Mouse (Mus musculus): Measurements from ENCODE around the gene Atxn7.

Gene Atxn7

DNA sequence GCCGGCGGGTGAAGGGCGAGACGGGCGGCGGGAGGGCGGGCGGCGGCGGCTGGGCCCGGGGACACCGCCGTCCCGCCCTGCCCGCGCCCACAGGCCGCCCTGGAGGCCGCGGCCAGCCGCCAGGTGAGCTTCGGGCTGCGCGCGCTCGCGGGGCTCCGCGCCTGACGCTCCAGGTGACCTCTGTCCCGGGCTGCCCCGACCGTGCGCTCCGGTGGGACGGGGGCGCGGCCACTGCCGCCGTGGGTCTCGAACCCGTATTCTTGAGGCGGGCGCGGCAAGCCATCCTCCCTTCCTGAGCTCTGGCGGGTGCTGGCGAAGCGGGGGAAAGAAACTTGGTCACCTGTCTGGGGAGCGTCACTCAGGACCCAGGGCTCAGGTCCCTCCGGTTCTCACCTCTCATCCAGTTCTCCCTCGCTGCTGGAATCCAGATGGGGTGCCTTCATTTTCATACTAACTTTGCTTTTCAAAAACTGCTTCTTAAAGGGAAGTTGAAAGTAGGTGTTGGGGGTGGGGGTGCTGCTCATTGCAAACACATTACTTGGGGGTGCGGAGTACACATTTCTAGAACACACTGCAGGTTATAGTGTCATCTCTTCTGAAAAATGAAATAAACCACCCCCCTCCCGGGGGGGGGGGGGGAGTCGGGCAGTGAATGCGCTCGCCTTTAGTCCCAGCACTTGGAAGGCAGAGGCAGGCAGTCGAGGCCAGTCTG is at the start of gene Atxn7, which contains the start of gene Thoc7:
Gene Atxn7, plus strand, starts transcription at position 40 of the 712 bp plus-strand sequence.
Gene Thoc7, minus strand, starts transcription at position 452 of the 712 bp plus-strand sequence.
- TF ChIP-seq GATA4 (IDR thresholded peaks at IDR 0.05; ENCODE audit: insufficient replicate concordance, low read length): no peak

DNA sequence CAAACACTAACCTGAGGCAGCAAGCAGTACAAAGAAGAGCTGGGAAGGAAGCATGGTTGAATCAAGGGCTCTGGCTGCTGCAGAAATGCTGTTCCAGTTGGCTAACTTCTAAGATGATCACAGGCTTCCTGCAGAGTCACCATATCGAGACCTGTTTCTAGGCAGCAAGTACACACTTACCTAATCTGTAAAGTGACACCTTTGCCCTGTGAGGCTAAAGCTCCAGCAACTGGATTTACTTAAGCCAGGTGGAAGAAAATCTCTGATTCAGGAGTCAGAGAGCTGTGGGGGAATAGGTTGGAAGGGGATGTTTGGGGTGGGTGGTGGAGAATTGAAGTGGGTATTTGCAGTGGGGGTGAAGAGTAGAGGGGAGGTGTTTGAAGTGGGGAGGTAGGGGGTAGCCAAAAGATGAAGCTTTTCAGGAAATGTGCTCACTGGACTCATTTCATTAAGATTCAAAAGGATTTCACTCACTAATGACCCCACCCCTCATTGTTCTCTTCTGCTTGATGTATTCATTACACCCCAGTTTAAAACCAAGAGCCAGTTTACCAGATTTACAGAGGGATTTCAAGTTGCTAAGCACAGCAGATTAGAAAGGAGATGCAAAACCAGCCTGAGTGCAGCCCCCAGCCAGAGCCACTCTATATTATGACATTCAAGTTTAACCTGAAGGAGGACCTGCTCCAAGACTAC is 46.7 kb upstream of the Atxn7 start, which contains the start of gene Gm281:
Gene Gm281, minus strand, starts transcription at position 92 of the 696 bp plus-strand sequence.
- no peak for TF ChIP-seq GATA4 (IDR thresholded peaks at IDR 0.05; ENCODE audit: insufficient replicate concordance, low read length)

DNA sequence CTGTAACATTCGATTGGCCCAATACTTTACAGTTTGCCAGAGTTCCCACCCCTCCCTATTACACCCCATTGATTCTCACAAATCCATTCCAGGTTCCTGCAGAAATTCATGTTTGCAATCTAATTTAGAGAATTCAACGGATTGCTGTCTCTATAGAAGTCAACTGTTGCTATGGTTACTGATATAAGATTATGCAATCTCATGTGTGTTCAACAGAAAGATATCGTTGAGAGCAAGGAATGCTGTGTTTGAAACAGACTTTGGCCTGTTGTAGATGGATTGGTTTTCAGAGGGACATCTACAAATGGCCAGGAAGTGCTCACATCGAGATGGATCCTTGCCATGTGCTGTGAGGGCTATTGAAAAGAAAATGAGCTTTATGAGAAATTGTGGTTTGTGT is 46.0 kb upstream of the Atxn7 start:
- no peak for TF ChIP-seq GATA4 (IDR thresholded peaks at IDR 0.05; ENCODE audit: insufficient replicate concordance, low read length)

DNA sequence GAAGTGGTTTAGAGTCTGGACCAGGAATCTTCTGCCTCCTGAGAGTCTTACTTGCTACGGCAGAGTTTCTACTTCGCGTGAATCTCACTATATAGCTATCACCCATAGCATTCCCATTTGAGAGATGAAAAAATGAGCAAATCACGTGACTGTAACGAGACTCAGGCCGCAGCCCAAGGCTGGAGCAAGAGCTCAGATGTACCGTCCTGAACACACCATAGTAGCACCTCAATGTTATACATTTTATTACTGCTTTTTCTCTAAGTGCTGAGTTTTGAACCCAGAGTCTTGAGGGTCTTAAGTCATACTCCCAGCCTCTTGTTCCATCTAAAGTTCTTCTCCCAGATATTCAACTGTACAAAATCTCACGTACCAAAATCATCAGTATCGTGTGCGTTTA is 44.0 kb upstream of the Atxn7 start:
- TF ChIP-seq GATA4 (IDR thresholded peaks at IDR 0.05; ENCODE audit: insufficient replicate concordance, low read length): no peak

DNA sequence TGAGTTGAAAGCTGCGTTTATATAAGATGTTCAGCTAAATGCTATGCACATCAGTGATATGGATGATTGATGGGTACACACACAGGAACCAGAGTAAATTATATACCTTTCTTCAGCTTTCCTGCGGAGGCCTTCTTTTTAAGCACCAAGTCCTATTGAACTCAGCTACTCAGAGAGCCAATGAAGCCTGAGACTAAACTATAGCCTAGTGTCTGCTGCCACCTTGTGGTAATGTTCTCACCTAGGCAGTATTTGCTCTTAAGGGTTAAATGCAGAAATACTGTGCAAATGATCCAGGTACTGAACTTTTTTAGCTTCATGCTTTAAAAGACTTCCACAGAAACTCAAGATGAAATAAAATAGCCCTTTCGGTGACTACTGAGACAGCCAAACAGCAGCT is 43.6 kb upstream of the Atxn7 start:
- TF ChIP-seq GATA4 (IDR thresholded peaks at IDR 0.05; ENCODE audit: insufficient replicate concordance, low read length): no peak

DNA sequence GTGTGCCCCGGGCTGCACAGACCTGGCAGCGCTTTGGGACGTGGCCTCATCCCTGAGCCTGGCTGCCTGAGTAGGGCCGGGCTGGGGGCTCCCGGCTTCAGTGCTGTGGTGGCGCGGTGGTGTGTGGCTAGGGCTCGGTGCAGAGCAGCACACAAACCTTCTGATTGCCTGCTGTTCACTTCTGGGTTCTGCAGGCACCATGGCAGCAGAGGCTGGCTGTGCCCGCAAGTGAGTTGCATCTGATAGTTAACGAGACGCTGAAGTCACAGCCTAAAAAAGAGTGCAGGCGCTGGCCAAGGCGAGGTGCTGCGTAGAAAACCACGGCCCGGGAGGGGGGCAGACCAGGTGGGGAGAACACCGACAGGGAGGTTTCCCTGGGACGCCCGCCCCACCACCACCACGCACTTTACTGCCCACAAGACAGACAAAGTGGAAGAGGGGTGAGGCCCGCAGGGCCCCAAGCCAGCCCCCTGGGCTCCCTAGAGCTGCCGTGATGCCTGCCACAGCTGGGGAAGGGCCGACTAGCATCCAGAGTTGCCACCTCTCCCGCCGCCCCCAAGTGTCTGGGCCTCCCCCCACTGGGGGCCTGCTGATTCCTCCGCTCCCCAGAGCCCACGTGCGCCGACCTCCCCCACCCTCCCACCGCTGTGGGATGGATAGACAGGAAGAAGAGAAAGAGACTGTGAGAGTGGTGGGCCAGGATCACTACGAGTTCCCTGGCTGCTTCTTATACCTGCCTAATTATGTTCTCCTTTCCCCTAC is 27.8 kb upstream of the Atxn7 start:
- TF ChIP-seq GATA4 (IDR thresholded peaks at IDR 0.05; ENCODE audit: insufficient replicate concordance, low read length): no peak

DNA sequence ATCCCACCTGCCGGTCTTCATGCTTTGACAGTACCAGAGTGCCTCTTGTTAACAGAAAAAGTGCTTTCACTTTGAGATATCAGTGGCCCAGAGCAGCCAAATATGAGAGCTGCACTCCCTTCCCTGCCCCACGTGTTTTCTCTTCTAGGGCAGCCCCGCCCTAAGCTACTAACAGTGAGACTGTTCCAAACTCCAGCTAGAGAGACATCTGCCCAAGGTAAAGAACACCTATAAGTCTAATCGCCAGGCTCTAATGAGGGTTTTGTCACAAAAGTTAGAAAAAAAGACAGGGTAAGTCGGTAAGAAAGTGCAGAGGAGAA is 27.2 kb upstream of the Atxn7 start:
- no peak for TF ChIP-seq GATA4 (IDR thresholded peaks at IDR 0.05; ENCODE audit: insufficient replicate concordance, low read length)

DNA sequence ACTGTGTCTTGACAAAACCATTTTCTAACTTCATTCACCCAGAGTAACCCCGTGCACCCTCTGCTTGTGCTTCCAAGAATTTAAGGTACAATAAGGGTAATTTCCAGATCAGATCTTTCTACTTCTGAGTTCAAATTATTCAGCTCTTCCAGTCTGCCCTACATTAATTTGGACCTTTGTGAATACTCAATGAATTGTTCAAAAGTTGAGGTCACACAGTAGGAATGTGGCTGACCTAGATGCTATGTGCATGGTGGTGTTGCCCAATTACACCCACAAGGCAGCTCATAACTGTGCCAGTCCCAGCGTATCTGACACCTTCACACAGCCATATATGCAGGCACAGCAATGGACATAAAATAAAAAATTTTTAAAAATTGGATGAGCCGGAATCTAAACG is 16.6 kb upstream of the Atxn7 start:
- no peak for TF ChIP-seq GATA4 (IDR thresholded peaks at IDR 0.05; ENCODE audit: insufficient replicate concordance, low read length)

DNA sequence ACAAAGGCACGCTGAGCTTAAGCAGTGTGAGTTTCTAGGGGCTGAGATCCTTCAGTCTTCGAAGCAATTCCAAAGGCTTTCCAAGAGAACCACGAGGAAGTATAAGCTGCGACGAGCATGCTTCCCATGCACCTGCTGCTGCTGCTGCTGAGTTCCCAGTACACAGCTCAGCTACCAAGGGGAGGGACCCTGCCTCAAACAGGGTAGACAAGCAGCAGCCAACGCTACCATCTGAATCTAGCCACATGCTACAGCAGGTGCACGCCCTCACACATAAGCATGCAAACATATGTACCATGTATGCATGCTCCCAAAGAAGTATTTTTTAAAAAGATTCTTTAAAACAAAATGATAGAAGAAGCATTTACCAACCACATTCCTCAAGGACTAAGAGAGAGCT is 12.9 kb upstream of the Atxn7 start:
- no peak for TF ChIP-seq GATA4 (IDR thresholded peaks at IDR 0.05; ENCODE audit: insufficient replicate concordance, low read length)

DNA sequence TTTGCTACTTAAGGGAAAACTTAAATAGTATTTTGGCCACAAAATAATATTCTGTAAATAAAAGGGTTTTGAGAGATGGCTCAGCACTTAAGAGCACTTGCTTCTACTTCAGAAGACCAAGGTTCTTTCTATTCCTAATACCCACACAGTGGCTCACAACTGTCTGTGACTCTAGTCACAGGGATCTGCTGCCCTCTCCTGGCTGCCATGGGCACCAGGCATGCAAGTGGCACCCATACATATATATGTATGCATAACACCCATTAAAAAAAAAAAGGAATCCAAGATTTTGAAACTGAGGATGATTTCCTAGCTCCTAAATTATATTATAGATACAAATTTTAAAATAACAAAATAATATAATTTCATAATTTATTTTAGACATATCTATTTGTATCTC is 10.8 kb upstream of the Atxn7 start:
- no peak for TF ChIP-seq GATA4 (IDR thresholded peaks at IDR 0.05; ENCODE audit: insufficient replicate concordance, low read length)

DNA sequence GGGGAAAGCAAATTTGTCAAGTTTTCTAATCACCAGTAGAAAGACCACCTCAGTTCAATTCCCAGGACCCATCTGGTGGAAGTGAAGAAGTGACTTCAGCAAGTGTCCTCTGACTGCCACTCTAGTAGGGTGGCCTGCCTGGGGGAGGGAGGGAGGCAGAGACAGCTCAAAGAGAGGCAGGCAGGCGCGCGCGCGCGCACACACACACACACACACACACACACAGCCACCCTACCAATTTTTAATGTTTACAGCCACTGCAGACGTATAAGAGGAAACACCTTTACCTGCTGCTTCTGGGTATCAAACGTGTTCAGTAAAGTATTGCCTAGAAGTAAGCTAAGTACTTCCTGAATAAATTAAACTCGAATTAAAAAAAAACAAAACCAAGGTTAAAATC is 1.2 kb upstream of the Atxn7 start:
- no peak for TF ChIP-seq GATA4 (IDR thresholded peaks at IDR 0.05; ENCODE audit: insufficient replicate concordance, low read length)

DNA sequence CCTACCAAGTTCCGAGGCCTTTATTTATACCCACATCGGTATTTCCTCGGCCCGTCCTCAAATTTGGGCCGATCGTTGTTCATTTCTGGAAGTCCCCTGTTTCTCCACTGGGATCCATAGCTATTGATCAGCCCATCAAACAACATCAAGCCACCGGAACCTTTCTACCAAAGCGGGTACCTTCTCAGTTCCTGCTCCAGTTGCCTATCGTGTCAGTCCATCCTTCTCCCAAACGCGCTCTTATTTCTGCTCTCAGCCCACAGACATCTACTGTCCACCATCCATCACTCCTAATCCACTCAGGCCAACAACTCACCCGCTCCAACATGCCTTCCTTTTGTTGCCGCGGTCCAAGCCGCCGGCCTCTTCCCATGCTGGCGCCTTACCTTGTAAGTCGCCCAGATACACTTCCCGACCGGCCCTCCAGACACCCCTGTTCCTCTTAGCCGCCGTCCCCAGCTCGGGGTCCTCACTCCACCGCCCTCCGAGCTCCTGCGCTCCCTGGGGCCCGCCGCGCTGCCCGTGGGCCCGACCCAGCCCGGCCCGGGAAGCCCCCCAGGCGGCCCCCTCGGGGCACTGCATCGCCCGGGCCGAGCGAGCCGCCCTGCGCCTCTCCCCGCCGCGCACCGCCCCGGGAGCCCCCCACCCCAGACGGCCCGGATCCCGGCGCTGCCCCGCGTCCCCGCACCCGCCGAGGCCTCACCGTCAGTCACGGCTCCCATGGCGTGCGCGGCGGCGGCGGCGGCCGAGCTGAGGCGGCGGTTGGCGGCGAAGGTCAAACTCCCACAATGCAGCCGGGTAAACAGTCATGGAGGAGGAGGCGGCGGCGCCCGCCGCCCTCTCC is 536 bp upstream of the Atxn7 start:
- no peak for TF ChIP-seq GATA4 (IDR thresholded peaks at IDR 0.05; ENCODE audit: insufficient replicate concordance, low read length)

DNA sequence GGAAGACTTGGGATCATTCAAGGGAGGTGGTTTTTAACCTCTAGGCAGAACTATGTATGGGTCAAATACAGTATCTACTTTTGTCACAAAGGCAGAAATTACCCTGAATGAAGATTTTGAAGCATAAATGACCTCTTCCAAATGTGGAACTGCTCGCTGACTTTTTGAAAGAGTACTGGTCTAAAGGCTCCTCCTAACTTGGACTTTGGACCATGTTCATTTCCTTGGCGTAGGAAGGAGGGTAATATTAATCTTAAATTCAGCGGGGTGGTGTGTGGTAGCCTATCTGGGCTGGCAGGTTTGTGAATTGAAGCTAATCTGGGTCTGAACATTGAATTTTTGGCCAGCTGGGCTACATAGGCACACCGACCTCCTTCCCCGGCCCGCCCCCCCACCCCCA is 1.2 kb downstream of the Atxn7 start:
- TF ChIP-seq GATA4 (IDR thresholded peaks at IDR 0.05; ENCODE audit: insufficient replicate concordance, low read length): no peak

DNA sequence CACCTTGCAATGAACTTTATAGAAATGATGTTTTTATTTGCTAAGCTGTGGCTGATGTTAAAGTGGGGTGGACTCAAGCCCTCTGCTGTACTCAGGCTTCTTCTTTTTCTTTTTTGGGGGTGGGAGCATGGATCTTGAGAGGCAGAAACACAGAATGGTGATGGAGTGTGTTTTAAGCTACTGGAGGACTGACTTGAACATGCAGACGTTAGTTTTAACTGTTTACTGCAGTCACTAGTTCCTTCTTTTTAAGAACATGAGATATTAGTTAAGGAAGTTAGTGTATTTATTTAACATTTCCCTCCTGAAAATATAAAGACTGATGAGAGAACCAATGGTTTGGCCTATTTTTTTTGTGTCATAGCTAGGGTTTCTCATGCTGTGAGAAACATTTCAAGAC is 2.3 kb downstream of the Atxn7 start:
- no peak for TF ChIP-seq GATA4 (IDR thresholded peaks at IDR 0.05; ENCODE audit: insufficient replicate concordance, low read length)

DNA sequence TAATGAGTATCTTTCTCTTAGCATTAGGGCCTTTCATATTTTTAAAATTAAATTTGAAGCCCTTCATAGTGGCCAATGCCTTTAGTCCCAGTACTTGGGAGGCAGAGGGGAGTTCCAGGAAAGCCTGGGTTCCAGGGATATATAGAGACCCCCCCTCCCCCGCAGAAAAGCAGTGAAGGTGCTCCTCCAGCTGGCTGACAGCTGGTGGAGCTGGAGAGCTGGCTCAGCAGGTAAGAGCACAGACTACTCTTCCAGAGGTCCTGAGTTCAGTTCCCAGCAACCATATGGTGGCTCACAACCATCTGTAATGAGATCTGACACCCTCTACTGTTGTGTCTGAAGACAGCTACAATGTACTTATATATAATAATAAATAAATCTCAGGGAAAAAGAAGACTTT is 6.4 kb downstream of the Atxn7 start:
- TF ChIP-seq GATA4 (IDR thresholded peaks at IDR 0.05; ENCODE audit: insufficient replicate concordance, low read length): no peak
